18 mouse cellular contexts compared by ENCODE assay signal in the genomic region with DNA sequence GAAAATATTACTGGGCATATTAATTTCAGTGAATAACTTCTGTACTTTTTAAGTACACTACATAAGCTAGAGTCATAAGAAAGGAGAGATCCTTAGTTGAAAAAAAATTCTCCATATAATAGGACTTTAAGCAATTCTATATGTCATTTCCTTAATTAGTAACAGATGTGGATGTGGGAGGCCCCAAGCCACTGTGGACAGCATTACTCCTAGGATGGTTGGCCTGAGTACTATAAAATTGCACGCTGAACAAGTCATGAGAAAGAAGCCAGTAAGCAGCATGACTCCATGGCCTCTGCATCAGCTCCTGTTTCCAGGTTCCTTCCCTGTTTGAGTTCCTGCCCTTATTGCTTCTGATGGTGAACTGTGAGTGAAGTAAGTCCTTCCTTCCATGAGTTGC.
A peak's percentile ranks its signal among the peaks of the same experiment; 100 is the strongest.
DNase-seq lines count a peak whose midpoint lies in the region.
"Had no signal": no experiment of that assay in that cellular context is flagged by ENCODE, and none has a peak within 500 bp of the region (broad histone marks: within the 10 kb centered on the region; RNA-seq: fewer than 3 reads in every experiment).

No protein-coding gene starts in this region.

- no peaks in the 10 kb centered on the region for H3K27me3 ChIP-seq in embryonic facial prominence, embryonic 10.5 days (replicated peaks; ENCODE audit: low read depth, poor library complexity, severe bottlenecking)
- H3K27me3 ChIP-seq: embryonic facial prominence, embryonic 15.5 days; forebrain, embryonic 15.5 days; hindbrain, embryonic 12.5 days; hindbrain, embryonic 15.5 days had no signal

- no peaks in the 10 kb centered on the region; the same call in 1 of the 2 replicates for H3K4me1 ChIP-seq in embryonic facial prominence, embryonic 10.5 days
- H3K4me1 ChIP-seq: embryonic facial prominence, embryonic 15.5 days; forebrain, embryonic 15.5 days; hindbrain, embryonic 12.5 days; hindbrain, embryonic 15.5 days had no signal

- H3K4me3 ChIP-seq in embryonic facial prominence, embryonic 10.5 days = no peak overlapping the region
- H3K4me3 ChIP-seq: embryonic facial prominence, embryonic 15.5 days; forebrain, embryonic 15.5 days; gastrocnemius, adult 2 months; hindbrain, embryonic 12.5 days; hindbrain, embryonic 15.5 days had no signal

- peak; percentile 6 for DNase-seq in embryo, embryonic 10.5 days (ENCODE audit: low spot score)
- DNase-seq in embryo, embryonic 10 days (ENCODE audit: low spot score) = no peak
- peak; percentile 18 for DNase-seq in embryonic facial prominence, embryonic 10.5 days (ENCODE audit: low spot score)
- peak; percentile 8 for DNase-seq in forelimb bud, embryonic 11.5 days (ENCODE audit: low read depth, low spot score)
- no peak for DNase-seq in layer of hippocampus, postnatal 36 days
- DNase-seq in urinary bladder, postnatal 10 days (ENCODE audit: low spot score) = no peak
- DNase-seq: adrenal gland, adult 8-10 months; adrenal gland, postnatal 25 days; cerebellum, adult 11-12 months; cerebellum, adult 8-10 months; cerebellum, postnatal 14 days; gastrocnemius, adult 2 months; gastrocnemius, postnatal 14 days; heart, adult 11 months had no signal

- H3K9me3 ChIP-seq in embryonic facial prominence, embryonic 10.5 days = no peaks in the 10 kb centered on the region
- H3K9me3 ChIP-seq: embryonic facial prominence, embryonic 15.5 days; forebrain, embryonic 15.5 days; hindbrain, embryonic 12.5 days; hindbrain, embryonic 15.5 days had no signal

- no peaks in the 10 kb centered on the region for H3K36me3 ChIP-seq in embryonic facial prominence, embryonic 10.5 days (replicated peaks)
- H3K36me3 ChIP-seq: embryonic facial prominence, embryonic 15.5 days; forebrain, embryonic 15.5 days; hindbrain, embryonic 12.5 days; hindbrain, embryonic 15.5 days had no signal

- no peak overlapping the region for H3K27ac ChIP-seq in embryonic facial prominence, embryonic 10.5 days (replicated peaks)
- H3K27ac ChIP-seq: embryonic facial prominence, embryonic 15.5 days; forebrain, embryonic 15.5 days; gastrocnemius, adult 2 months; hindbrain, embryonic 12.5 days; hindbrain, embryonic 15.5 days had no signal

- WGBS in embryonic facial prominence, embryonic 10.5 days = 47% methylated on average over 1 of the region's 1 CpGs

Comparison
In these comparisons a context has a peak if more than half of its experiments do, and no peak if none do; other contexts are left out.
1. DNase-seq: peak in embryo, embryonic 10.5 days (single experiment), embryonic facial prominence, embryonic 10.5 days (single experiment) and forelimb bud, embryonic 11.5 days (single experiment); none in embryo, embryonic 10 days (single experiment), layer of hippocampus, postnatal 36 days (0 of 2) and urinary bladder, postnatal 10 days (single experiment).